Comparison of ENCODE assay signal across 8 mouse cellular contexts in genomic region chr10:63025016-63025415, GRCm38 (mm10). TPM values are rescaled to one million over a fixed set of nuclear protein-coding genes. Genes with fewer than 3 reads are reported as not detected.
A peak's percentile ranks its signal among the peaks of the same experiment; 100 is the strongest.
DNase-seq lines count a peak whose midpoint lies in the region; ATAC-seq and TF ChIP-seq lines count a peak whose summit lies in the region.

No protein-coding gene starts in this region.

- peaks cover 51% of the 10 kb centered on the region for H3K4me1 ChIP-seq in embryonic facial prominence, embryonic 10.5 days
- H3K4me1 ChIP-seq in limb, embryonic 11.5 days (ENCODE audit: control insufficient read depth, insufficient read depth, low read length) = peaks cover 12% of the 10 kb centered on the region
- H3K4me1 ChIP-seq in neural tube, embryonic 13.5 days (replicated peaks) = peaks cover 59% of the 10 kb centered on the region

- no peak for TF ChIP-seq CTCF in left cerebral cortex, adult 2 months (IDR thresholded peaks at IDR 0.05)

- peak overlapping the region; percentile 51 for H3K4me2 ChIP-seq in limb, embryonic 11.5 days (ENCODE audit: low read depth, severe bottlenecking)
- peak overlapping the region; percentile 84 for H3K4me2 ChIP-seq in neural tube, embryonic 13.5 days

- H3K9me3 ChIP-seq in embryonic facial prominence, embryonic 10.5 days = no peaks in the 10 kb centered on the region
- H3K9me3 ChIP-seq in limb, embryonic 11.5 days (ENCODE audit: control insufficient read depth, low read length) = no peaks in the 10 kb centered on the region
- no peaks in the 10 kb centered on the region for H3K9me3 ChIP-seq in neural tube, embryonic 13.5 days

- intact Hi-C loops in left cerebral cortex, adult 2 months (cut with DNase I) = loop anchor here (10.0 kb wide), 3 partner anchors 90 to 360 kb away; partner anchors contain the start of genes Dnajc12, Herc4 and Sirt1
- intact Hi-C loops in left cerebral cortex, postnatal 14 days (cut with DNase I) = loop anchor here (2.0 to 10.0 kb wide), 2 partner anchors 42 to 90 kb away; no protein-coding TSS in a partner anchor

- peak overlapping the region; percentile 85 for H3K4me3 ChIP-seq in left cerebral cortex, adult 2 months
- peak overlapping the region; percentile 98 for H3K4me3 ChIP-seq in embryonic facial prominence, embryonic 10.5 days
- peak overlapping the region; percentile 95 for H3K4me3 ChIP-seq in limb, embryonic 11.5 days (ENCODE audit: low read depth, low read length)
- peak overlapping the region; percentile 88 for H3K4me3 ChIP-seq in neural tube, embryonic 13.5 days

- 43% methylated on average over 2 of the region's 2 CpGs for WGBS in embryonic facial prominence, embryonic 10.5 days
- WGBS in limb, embryonic 11.5 days = 39% methylated on average over 2 of the region's 2 CpGs
- WGBS in neural tube, embryonic 13.5 days = 29% methylated on average over 2 of the region's 2 CpGs

- H3K9ac ChIP-seq in limb, embryonic 11.5 days (ENCODE audit: low read length) = peak overlapping the region; percentile 99
- peak overlapping the region; percentile 80 for H3K9ac ChIP-seq in neural tube, embryonic 13.5 days

- DNase-seq in left cerebral cortex, adult 2 months (ENCODE audit: extremely low spot score in 1 of 2, low spot score in 2 of 2) = no peak
- DNase-seq in left cerebral cortex, postnatal 14 days (ENCODE audit: low spot score in 2 of 2) = no peak
- peak; percentile 18 for DNase-seq in embryonic facial prominence, embryonic 10.5 days (ENCODE audit: low spot score)
- DNase-seq in limb, embryonic 11.5 days (ENCODE audit: low spot score) = no peak
- DNase-seq in layer of hippocampus, postnatal 10 days (ENCODE audit: low spot score in 2 of 2) = no peak
- no peak for DNase-seq in left cerebral cortex, adult 8-10 months (ENCODE audit: low spot score in 2 of 2)
- DNase-seq in thymus, postnatal 14 days = no peak

- no peak for ATAC-seq in limb, embryonic 11.5 days (ENCODE audit: insufficient number of reproducible peaks, low FRiP score, low TSS enrichment, low read depth)
- no peak for ATAC-seq in neural tube, embryonic 13.5 days (ENCODE audit: low read depth)

- H3K27me3 ChIP-seq in embryonic facial prominence, embryonic 10.5 days (replicated peaks; ENCODE audit: low read depth, poor library complexity, severe bottlenecking) = no peaks in the 10 kb centered on the region
- H3K27me3 ChIP-seq in limb, embryonic 11.5 days (ENCODE audit: control insufficient read depth, insufficient read depth, low read length) = no peaks in the 10 kb centered on the region
- H3K27me3 ChIP-seq in neural tube, embryonic 13.5 days = no peaks in the 10 kb centered on the region

- H3K27ac ChIP-seq in left cerebral cortex, adult 2 months = peak overlapping the region; percentile 100
- peak overlapping the region; percentile 100 for H3K27ac ChIP-seq in embryonic facial prominence, embryonic 10.5 days (replicated peaks)
- H3K27ac ChIP-seq in limb, embryonic 11.5 days (replicated peaks; ENCODE audit: low read depth, low read length) = peak overlapping the region; percentile 99
- peak overlapping the region; percentile 100 for H3K27ac ChIP-seq in neural tube, embryonic 13.5 days (replicated peaks)

- no peaks in the 10 kb centered on the region for H3K36me3 ChIP-seq in embryonic facial prominence, embryonic 10.5 days (replicated peaks)
- no peaks in the 10 kb centered on the region for H3K36me3 ChIP-seq in limb, embryonic 11.5 days (ENCODE audit: control insufficient read depth, insufficient read depth, low read length)
- H3K36me3 ChIP-seq in neural tube, embryonic 13.5 days = no peaks in the 10 kb centered on the region

RNA-seq across cellular contexts. Expression of gene Pbld2, which starts 0.9 kb away (rescaled TPM):
- 1 to 10 TPM; 2.7 to 3.3 TPM for total RNA-seq in left cerebral cortex, adult 2 months (2021)
- total RNA-seq in left cerebral cortex, postnatal 14 days (2021) = 1 to 10 TPM; 1.4 to 1.8 TPM
- 0.75 and 1.1 TPM in 2 replicates for polyA plus RNA-seq in embryonic facial prominence, embryonic 10.5 days (2016; fragmentation: Nextera tagmentation; extraction: Ambion mirVana)
- 0.73 and 0.88 TPM in 2 replicates for polyA plus RNA-seq in limb, embryonic 11.5 days (2014; fragmentation: Nextera tagmentation; extraction: Ambion mirVana)
- 0.84 and 1.5 TPM in 2 replicates for polyA plus RNA-seq in neural tube, embryonic 13.5 days (2015; fragmentation: Nextera tagmentation; extraction: Ambion mirVana)
- total RNA-seq in layer of hippocampus, postnatal 10 days (2021) = 1 to 10 TPM; 1.6 to 2.9 TPM
- 1 to 10 TPM; 1.7 to 3.4 (median 2.6) TPM for total RNA-seq in left cerebral cortex, adult 8-10 months (2022)

RNA-seq across cellular contexts. Expression of gene Hnrnph3, which starts 1.0 kb away (rescaled TPM):
- 10 to 100 TPM; 51.7 to 56.9 TPM for total RNA-seq in left cerebral cortex, adult 2 months (2021)
- total RNA-seq in left cerebral cortex, postnatal 14 days (2021) = 10 to 100 TPM; 36.0 to 36.6 TPM
- polyA plus RNA-seq in embryonic facial prominence, embryonic 10.5 days (2016; fragmentation: Nextera tagmentation; extraction: Ambion mirVana) = 179 and 180 TPM in 2 replicates
- 116 and 141 TPM in 2 replicates for polyA plus RNA-seq in limb, embryonic 11.5 days (2014; fragmentation: Nextera tagmentation; extraction: Ambion mirVana)
- 165 and 189 TPM in 2 replicates for polyA plus RNA-seq in neural tube, embryonic 13.5 days (2015; fragmentation: Nextera tagmentation; extraction: Ambion mirVana)
- total RNA-seq in layer of hippocampus, postnatal 10 days (2021) = 10 to 100 TPM; 33.8 to 51.7 TPM
- 10 to 100 TPM; 45.0 to 55.4 (median 47.2) TPM for total RNA-seq in left cerebral cortex, adult 8-10 months (2022)

RNA-seq across cellular contexts. Expression of gene Pbld1, which starts 34.9 kb away (rescaled TPM):
- under 1 TPM; 0.23 to 0.66 TPM for total RNA-seq in left cerebral cortex, adult 2 months (2021)
- total RNA-seq in left cerebral cortex, postnatal 14 days (2021) = under 1 TPM in 1 of 2 experiments, not detected in 1; 0.29 TPM
- 2.0 and 2.3 TPM in 2 replicates for polyA plus RNA-seq in embryonic facial prominence, embryonic 10.5 days (2016; fragmentation: Nextera tagmentation; extraction: Ambion mirVana)
- polyA plus RNA-seq in limb, embryonic 11.5 days (2014; fragmentation: Nextera tagmentation; extraction: Ambion mirVana) = 1.7 and 2.1 TPM in 2 replicates
- polyA plus RNA-seq in neural tube, embryonic 13.5 days (2015; fragmentation: Nextera tagmentation; extraction: Ambion mirVana) = 0.56 and 0.99 TPM in 2 replicates
- under 1 TPM in 1 of 2 experiments, not detected in 1; 0.53 TPM for total RNA-seq in layer of hippocampus, postnatal 10 days (2021)
- total RNA-seq in left cerebral cortex, adult 8-10 months (2022) = under 1 TPM in 3 of 4 experiments, not detected in 1; 0.14 to 0.91 (median 0.30) TPM

RNA-seq across cellular contexts. Expression of gene Rufy2, which starts 45.0 kb away (rescaled TPM):
- 10 to 100 TPM; 91.8 to 97.3 TPM for total RNA-seq in left cerebral cortex, adult 2 months (2021)
- 10 to 100 TPM; 86.1 to 88.7 TPM for total RNA-seq in left cerebral cortex, postnatal 14 days (2021)
- polyA plus RNA-seq in embryonic facial prominence, embryonic 10.5 days (2016; fragmentation: Nextera tagmentation; extraction: Ambion mirVana) = 25.0 and 25.4 TPM in 2 replicates
- polyA plus RNA-seq in limb, embryonic 11.5 days (2014; fragmentation: Nextera tagmentation; extraction: Ambion mirVana) = 20.5 and 21.6 TPM in 2 replicates
- 55.8 and 57.3 TPM in 2 replicates for polyA plus RNA-seq in neural tube, embryonic 13.5 days (2015; fragmentation: Nextera tagmentation; extraction: Ambion mirVana)
- 10 to 100 TPM; 67.4 to 76.3 TPM for total RNA-seq in layer of hippocampus, postnatal 10 days (2021)
- 100 to 1,000 TPM in 1 of 4 experiments, 10 to 100 TPM in 3; 87.2 to 102 (median 93.0) TPM for total RNA-seq in left cerebral cortex, adult 8-10 months (2022)
